Mouse (Mus musculus) heart, postnatal 36 days (tissue): ENCODE measurements around the gene G0s2. TPM values are rescaled to one million over a fixed set of nuclear protein-coding genes. Genes with fewer than 3 reads are reported as not detected.
"Not testable (repeated sequence)": the region's sequence is repeated elsewhere in the genome, so short reads cannot be mapped to it uniquely, and the experiment has no call there.

Experiments
- DNase-seq, 2 experiments: peaks; one replicate each; pipeline ENCODE4 v3.0.0; 2021 to 2022
- intact Hi-C: fragments of 180-260 bp; cut with DNase I; formaldehyde crosslinking; loops from one replicate; pipeline ENCODE4 v1.15.1; 2025
- total RNA-seq, 2 experiments: library from RNA; stranded (reverse); gene quantifications; 2 replicates each; pipeline ENCODE4 v1.2.3; 2021

The G0s2 gene
- total RNA-seq, 2 experiments from 2014 or later = 53.6 to 57.8 TPM

- peak; percentile 76 to 81 for DNase-seq
- intact Hi-C loops = loop anchor here (1.0 kb wide), 2 partner anchors 69 to 121 kb away; no protein-coding TSS in a partner anchor
Measured at GRCm38 (mm10) chr1:193255488-193256288, 17.3 kb downstream of the G0s2 start.

- intact Hi-C loops = loop anchor here (1.0 kb wide), 2 partner anchors 69 to 121 kb away; no protein-coding TSS in a partner anchor
- no peak for DNase-seq
Measured at GRCm38 (mm10) chr1:193255032-193255431, 18.0 kb downstream of the G0s2 start.

DNA sequence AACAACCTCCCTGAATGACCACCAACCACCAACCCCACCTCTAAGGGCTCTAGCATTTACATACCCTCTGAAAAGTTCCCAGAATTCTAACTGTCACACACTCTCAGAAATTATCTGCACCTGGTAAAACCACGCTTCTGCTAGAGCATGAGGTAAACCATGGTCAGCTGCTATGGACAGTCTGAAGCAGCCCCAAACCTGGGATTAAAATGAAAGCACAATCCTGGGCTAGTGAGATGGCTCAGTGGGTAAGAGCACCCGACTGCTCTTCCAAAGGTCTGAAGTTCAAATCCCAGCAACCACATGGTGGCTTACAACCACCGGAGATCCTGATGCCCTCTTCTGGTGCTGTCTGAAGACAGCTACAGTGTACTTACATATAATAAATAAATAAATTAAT is 19.1 kb downstream of the G0s2 start:
- intact Hi-C loops, DNase-seq: not testable (repeated sequence)

- intact Hi-C loops = no loop called here
- no peak for DNase-seq
Measured at GRCm38 (mm10) chr1:193252616-193253015, 20.4 kb downstream of the G0s2 start.

DNA sequence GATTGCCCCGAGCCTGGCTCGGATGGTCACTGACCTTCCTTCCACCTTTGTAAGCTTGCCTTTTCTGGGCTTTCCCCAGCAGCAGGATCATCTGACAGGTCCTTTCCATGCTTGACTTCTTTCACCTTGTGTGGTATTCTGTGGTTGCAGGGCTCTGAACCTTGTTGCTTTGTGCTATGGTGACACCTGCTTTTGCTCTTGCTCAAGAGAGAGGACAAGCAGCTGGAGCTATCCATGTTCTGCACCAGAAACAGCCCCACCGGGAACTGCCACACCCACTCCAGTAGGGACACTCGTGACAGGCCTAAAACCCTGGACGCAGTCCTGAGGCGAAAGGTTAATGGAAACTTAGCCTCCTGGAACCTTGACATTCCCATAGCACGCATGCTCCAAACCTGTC is 21.6 kb downstream of the G0s2 start:
- no peak for DNase-seq
- intact Hi-C loops = no loop called here

- DNase-seq = no peak
- intact Hi-C loops = no loop called here
Measured at GRCm38 (mm10) chr1:193250026-193250425, 23.0 kb downstream of the G0s2 start.

DNA sequence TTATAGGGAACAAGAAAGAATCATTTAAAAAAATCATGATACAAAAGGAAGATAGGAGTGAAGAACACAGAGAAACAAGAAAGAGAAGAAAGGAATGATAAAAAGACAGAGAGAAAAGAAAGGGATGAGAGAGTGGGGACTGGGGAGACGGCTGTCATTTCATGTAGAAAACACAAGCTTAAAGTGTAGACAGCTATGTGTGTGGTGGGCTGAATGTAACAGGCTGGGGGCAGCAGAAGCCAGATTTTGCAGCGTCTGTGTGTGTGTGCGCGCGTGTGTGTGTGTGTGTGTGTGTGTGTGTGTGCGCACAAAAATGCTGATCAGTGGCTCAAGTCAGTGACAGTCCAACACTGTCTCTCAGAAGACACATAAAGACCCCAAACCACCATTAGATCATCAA is 28.8 kb downstream of the G0s2 start:
- intact Hi-C loops = loop anchor here (2.0 kb wide), 1 partner anchor 33 kb away; no protein-coding TSS in a partner anchor
- no peak for DNase-seq

DNA sequence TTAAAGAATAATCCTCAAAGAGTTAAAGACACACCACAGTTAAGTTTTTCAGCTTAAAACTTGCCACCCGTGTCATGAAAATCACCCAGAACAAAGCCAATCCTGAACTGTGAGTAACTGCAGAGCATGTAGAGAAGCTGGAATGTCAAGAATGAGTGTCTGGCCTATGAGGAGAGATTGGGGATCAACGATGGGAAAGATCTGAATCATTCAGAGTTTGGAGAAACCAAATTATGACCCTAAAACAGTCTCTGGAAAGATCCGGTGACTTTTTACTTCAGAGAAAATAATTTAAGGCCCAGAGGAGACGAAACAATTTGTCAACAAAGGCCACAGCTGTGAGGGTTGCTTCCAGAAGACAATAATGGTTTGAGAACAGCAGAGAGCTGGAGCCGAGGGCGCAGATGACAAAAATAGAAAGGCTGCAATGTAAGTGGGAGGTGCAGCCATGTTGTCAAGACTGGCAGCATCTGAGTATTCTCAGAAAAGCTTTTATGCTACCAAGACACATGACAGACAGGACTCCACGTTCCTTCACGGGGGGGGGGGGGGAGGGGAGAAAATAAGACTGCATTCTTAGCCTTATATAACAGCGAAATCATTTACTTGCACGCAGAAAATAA is 29.3 kb downstream of the G0s2 start:
- intact Hi-C loops = loop anchor here (2.0 kb wide), 1 partner anchor 33 kb away; no protein-coding TSS in a partner anchor
- DNase-seq = no peak

GRCm38 (mm10) chr1:193242863-193243262 is 30.2 kb downstream of the G0s2 start:
- DNase-seq = no peak
- intact Hi-C loops = no loop called here

GRCm38 (mm10) chr1:193242238-193242637 is 30.8 kb downstream of the G0s2 start:
- intact Hi-C loops = no loop called here
- DNase-seq = peak; percentile 78 to 84

DNA sequence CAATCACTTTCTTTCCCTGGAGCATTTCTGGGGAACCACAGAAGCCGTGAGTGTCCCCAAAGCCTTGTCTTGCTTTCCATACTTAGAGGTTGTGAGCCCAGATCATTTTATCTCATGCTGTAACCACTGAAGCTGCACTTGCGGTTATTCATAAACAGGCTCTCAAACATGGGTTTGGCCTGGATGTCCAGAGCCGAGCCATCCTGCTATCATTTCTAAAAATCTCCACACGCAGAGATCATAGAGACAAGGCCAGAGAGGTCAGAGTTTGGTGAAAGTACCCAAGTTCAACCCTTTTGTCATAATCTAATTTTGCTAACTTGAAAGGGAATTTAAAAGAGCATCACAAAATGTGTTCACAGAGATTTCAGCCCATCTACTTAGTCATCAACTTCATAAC is 31.6 kb downstream of the G0s2 start:
- intact Hi-C loops = no loop called here
- DNase-seq = no peak

- intact Hi-C loops = no loop called here
Measured at GRCm38 (mm10) chr1:193238426-193238825, 34.6 kb downstream of the G0s2 start.

GRCm38 (mm10) chr1:193234930-193235329 is 38.1 kb downstream of the G0s2 start:
- intact Hi-C loops = no loop called here
- no peak for DNase-seq

More at GRCm38 (mm10) chr1:193238426-193238825, 34.6 kb downstream of the G0s2 start:
- DNase-seq = no peak

DNA sequence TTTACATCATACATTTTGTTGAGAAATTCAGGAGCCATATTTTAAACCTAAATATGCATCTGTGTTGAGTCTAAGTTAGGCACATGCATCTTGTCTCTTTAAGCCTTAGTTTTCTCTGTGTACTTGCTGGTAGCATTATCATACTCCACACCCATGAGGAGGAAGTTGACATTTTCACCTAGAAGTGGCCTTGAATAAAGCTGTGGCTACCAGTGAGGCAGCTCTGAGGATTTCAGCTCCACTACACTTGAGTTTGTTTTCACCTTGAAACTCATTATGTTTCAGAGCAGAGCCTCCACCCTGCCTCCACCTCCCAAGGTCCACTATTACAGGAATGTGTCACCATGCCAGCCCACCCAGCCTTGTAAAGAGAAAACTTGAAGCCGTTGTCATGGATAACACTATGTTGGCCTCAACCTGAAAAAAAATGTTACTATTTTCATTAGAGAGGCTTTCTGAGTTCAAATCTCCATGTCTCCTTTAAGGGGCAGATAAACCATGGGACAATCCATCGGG is 38.8 kb downstream of the G0s2 start:
- no peak for DNase-seq
- intact Hi-C loops = no loop called here

DNA sequence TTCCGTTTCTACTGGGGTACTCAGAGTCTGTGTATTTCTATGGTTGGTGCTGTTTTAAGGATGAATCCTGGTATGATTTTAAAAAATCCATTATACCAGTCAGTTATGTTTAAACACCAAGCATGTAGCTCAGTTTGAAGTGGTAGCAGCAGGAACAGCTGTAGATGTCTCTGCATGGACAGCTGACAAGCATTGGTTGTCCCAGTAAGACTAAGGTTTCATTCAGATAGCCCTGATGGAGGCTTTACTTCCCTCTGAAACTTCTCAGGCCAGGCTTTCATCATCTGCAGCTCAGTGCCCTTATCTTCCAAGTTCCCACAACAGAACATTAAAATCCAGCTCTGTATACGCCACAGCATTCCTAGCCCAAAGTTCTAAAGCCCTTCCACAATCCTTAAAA is 40.3 kb downstream of the G0s2 start:
- no peak for DNase-seq
- intact Hi-C loops = no loop called here

- intact Hi-C loops = no loop called here
Measured at GRCm38 (mm10) chr1:193230935-193231334, 42.1 kb downstream of the G0s2 start.

DNA sequence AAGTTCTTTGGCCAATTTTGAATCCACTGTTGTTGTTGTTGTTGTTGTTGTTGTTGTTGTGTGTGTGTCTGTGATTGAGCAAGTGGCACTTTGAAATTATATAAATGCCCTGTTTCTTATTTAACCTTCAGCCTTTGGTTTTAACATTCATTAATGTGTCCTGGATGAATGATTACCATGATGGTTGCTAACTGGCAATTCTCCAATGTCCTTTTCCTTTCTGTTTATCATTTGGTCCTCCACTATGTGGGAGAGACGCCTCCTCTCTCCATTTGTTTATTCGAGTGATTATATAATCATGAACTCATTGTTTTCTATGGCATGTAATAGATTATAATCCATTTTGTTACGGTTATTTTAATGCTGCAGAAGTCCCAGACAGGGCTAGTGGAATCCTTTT is 42.5 kb downstream of the G0s2 start:
- intact Hi-C loops = no loop called here
- no peak for DNase-seq

More at GRCm38 (mm10) chr1:193230935-193231334, 42.1 kb downstream of the G0s2 start:
- no peak for DNase-seq

DNA sequence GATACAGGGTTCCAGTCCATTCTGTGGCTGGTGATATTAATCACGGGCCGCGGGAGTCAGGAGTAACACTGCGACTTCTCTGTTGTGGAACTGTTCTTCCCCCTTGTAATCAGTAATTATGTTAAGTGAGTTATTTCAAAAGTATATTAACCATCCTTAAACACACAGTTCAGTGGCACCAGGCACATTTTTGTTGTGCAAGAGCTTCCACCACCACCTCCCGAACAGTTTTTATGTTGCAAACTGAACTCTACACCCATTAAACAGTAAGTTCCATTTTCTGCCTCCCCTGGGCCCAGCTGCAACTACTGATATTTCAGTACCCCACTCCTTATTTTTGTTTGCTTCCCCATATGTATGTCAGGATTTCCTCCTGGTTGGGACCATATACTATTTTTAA is 43.4 kb downstream of the G0s2 start:
- no peak for DNase-seq
- intact Hi-C loops = no loop called here

DNA sequence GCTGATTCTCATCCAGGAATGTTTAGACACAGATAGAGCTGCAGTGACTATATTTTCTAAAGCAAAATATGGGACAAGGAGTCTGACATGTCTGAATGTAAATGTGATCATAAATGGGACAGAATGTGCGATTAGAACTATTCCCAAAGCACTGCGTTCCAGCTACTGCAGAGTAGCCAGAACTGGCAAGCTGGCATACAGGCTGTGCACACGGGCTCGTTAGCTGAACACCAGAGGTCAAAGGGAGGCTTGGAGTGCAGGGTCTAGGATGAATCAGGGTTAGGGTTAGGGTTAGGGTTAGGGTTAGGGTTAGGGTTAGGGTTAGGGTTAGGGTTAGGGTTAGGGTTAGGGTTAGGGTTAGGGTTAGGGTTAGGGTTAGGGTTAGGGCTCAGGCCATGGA is 45.5 kb downstream of the G0s2 start:
- DNase-seq = no peak
- intact Hi-C loops = no loop called here

DNA sequence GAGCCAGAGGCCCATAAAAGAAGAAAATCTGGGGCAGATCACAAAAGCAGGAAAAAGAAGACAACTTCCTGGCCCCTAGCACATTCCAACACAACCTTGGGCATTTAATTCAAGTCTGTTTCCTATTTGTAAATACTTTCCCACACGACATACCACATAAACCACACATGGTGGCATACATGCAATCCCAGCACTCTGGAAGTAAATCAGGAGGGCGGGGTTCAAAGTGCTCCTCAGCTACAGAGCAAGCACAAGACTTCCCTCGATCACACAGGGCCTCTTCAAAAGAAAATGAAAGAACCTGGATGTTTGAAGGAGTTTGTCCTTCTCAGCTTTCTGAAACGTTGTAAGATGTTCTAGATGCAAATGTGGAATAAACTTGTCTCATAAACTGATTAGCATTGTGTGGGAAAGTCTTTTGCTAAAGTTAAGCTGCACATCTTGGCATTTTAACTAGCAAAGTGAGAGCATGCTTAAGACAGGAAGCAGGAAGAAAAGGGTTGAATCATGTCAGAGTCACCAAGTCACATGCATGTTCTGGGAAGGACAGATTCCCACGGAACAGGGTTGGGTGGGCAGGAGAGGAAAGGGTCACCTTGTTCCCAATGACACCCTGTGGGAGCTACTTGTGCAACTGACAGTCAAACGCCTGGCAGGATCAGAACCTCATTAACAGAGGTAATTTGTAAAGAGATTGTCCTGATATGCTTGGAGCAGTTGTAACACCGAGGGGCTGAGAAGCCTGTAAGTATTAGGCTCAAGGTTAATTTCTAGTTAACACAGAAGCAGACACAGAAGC is 46.1 kb downstream of the G0s2 start:
- no peak for DNase-seq
- intact Hi-C loops = no loop called here

GRCm38 (mm10) chr1:193226114-193226513 is 46.9 kb downstream of the G0s2 start:
- intact Hi-C loops = no loop called here
- no peak for DNase-seq
